Mouse (Mus musculus) kidney, adult 2 months (tissue): ENCODE measurements around the gene Crip2.

Experiments used
- CTCF ChIP-seq: fragments of 200-500 bp; conservative IDR thresholded peaks from 2 replicates; pipeline ENCODE4 v1.5.1; 2011; ENCODE audit warnings: low read depth, mild to moderate bottlenecking, control low read depth, low read length, moderate library complexity, mixed read lengths; ENCODE audit not compliant: insufficient read depth, insufficient read length
- POLR2A ChIP-seq: fragments of 200-500 bp; IDR thresholded peaks from one replicate; pipeline ENCODE4 v1.6.1; 2011; ENCODE audit warnings: low read depth, low read length, control low read depth

GRCm38 (mm10) chr12:113157521-113157920 is 17.5 kb downstream of the Crip2 start:
- TF ChIP-seq CTCF (no peak), POLR2A (no peak)
